Mouse (Mus musculus): Measurements from ENCODE around the gene Cmip. TPM values are rescaled to one million over a fixed set of nuclear protein-coding genes. Genes with fewer than 3 reads are reported as not detected.

Cmip gene
- polyA plus RNA-seq, 1 experiment = 16.2 TPM

GRCm38 (mm10) chr8:117397751-117398150 lies 140.9 kb downstream of the Cmip start:
- no peak for TF ChIP-seq POLR2A (IDR thresholded peaks at IDR 0.05; ENCODE audit: borderline replicate concordance, control insufficient read depth, low read depth, low read length)
- TF ChIP-seq CTCF (IDR thresholded peaks at IDR 0.05; ENCODE audit: control insufficient read depth, insufficient read depth, low read length) = no peak
- 97% methylated on average over 15 of the region's 15 CpGs for WGBS
- Histone ChIP-seq H3K27ac (ENCODE audit: control insufficient read depth, insufficient read depth, low read depth, low read length, poor library complexity) (no peak overlapping the region), H3K4me1 (ENCODE audit: control insufficient read depth, insufficient read depth, low read length) (no peaks in the 10 kb centered on the region), H3K4me3 (replicated peaks; ENCODE audit: control insufficient read depth, low read depth, low read length) (no peak overlapping the region)

- no peak for TF ChIP-seq POLR2A (IDR thresholded peaks at IDR 0.05; ENCODE audit: borderline replicate concordance, control insufficient read depth, low read depth, low read length)
- 91% methylated on average over 8 of the region's 8 CpGs for WGBS
- no peak overlapping the region for H3K4me3 ChIP-seq (replicated peaks; ENCODE audit: control insufficient read depth, low read depth, low read length)
Measured at GRCm38 (mm10) chr8:117399229-117399628, 142.4 kb downstream of the Cmip start.

DNA sequence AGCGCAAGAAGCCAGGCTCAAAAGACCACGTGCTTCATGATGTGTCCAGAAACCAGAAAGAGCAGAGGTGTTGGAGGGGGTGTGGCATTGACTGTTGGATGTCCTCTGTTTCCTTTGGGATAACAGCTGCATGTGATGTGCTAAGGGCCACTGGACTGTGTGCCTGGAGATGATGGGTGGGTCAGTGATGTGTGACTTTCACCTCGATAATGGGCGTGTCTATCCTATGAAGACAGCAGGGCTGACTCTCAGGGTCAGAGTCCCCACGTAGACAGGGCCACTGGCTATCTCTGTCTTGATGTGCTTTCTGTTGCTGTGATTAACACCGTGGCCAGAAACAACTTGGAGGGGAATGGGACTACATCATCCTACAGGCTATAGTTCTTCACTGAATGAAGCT lies 144.0 kb downstream of the Cmip start:
- Histone ChIP-seq H3K4me1 (ENCODE audit: control insufficient read depth, insufficient read depth, low read length) (no peaks in the 10 kb centered on the region), H3K27ac (ENCODE audit: control insufficient read depth, insufficient read depth, low read depth, low read length, poor library complexity) (no peak overlapping the region), H3K4me3 (replicated peaks; ENCODE audit: control insufficient read depth, low read depth, low read length) (no peak overlapping the region)
- 80% methylated on average over 6 of the region's 6 CpGs for WGBS
- TF ChIP-seq CTCF (IDR thresholded peaks at IDR 0.05; ENCODE audit: control insufficient read depth, insufficient read depth, low read length) (no peak), POLR2A (IDR thresholded peaks at IDR 0.05; ENCODE audit: borderline replicate concordance, control insufficient read depth, low read depth, low read length) (no peak)

More at GRCm38 (mm10) chr8:117399229-117399628, 142.4 kb downstream of the Cmip start:
- Histone ChIP-seq H3K4me1 (ENCODE audit: control insufficient read depth, insufficient read depth, low read length) (no peaks in the 10 kb centered on the region), H3K27ac (ENCODE audit: control insufficient read depth, insufficient read depth, low read depth, low read length, poor library complexity) (no peak overlapping the region)

GRCm38 (mm10) chr8:117401880-117402279 lies 145.0 kb downstream of the Cmip start:
- TF ChIP-seq CTCF (IDR thresholded peaks at IDR 0.05; ENCODE audit: control insufficient read depth, insufficient read depth, low read length) (no peak), POLR2A (IDR thresholded peaks at IDR 0.05; ENCODE audit: borderline replicate concordance, control insufficient read depth, low read depth, low read length) (no peak)
- Histone ChIP-seq H3K4me1 (ENCODE audit: control insufficient read depth, insufficient read depth, low read length) (no peaks in the 10 kb centered on the region), H3K4me3 (replicated peaks; ENCODE audit: control insufficient read depth, low read depth, low read length) (no peak overlapping the region), H3K27ac (ENCODE audit: control insufficient read depth, insufficient read depth, low read depth, low read length, poor library complexity) (no peak overlapping the region)
- WGBS = 93% methylated on average over 14 of the region's 14 CpGs

DNA sequence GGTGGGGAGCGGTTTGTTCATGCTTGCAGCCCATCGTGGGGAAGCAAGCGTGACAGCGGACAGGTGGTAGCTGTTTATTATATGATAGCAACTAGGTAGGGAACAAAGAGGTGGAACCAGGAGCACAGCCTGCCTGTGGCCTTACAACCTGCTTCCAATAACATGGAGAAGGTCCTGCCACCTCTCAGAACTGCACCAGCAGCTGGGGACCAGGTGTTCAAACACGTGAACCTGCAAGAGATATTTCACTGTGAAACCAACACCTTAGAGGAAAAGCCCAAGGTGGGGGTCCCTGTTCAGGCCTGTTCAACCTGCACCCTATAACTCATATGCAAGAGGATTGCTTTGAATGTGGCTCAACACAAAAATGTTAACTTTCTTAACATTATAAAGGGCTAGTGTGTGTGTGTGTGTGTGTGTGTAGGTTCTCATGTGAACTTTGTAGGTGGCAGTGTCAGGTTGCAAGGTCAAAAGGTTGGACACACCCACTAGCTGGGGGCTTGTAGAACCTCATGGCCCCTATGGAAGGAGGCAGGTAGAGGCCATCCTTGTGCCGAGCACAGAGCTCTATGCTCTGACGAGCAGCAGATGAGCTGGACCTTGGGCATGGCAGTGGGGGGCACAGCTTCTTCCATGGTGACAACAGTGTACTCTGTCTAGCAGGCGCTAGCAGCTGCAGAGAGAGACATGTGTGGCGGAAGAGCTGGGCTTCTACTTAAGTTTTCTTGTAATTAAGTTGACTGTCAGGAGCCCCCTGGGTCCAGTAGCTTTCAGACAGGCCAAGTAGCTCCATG lies 146.2 kb downstream of the Cmip start:
- H3K4me1 ChIP-seq (ENCODE audit: control insufficient read depth, insufficient read depth, low read length) = no peaks in the 10 kb centered on the region

DNA sequence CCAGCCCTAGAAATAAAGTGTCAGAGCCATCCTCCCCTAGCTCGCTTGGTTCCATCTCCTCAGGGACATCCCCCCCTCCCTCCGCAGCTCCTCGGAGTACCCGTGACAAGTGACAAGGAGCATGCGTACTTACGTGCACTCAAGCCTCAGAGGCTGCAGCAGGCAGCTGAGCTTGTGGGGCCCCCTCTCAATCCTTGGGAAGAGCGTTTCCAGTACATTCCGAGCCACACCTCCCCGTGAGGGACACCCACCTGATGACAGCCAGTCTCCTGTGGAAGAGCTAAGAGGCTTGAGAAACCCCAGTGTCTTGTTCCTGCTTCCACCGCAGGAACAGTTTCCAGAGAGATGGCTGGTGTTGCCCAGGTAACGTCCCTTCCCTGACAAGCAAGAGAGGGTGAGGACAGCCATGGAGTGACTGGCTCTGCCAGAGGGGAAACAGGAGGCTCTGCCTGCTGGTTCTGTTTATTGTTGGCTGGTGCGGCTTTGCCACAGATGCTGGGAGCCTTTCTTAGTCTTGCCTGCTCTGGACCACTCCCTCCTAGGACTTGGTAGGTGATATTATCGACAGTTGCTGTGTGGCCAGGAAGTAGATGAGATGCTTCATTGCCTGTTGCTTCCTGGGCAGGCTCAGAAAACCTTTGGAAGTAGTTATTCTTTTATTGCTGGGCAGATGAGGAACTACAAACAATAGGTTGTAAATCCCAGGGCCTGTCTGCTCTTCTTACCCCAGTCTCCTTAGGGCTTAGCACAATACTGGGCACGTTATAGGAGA lies 147.0 kb downstream of the Cmip start:
- Histone ChIP-seq H3K27ac (ENCODE audit: control insufficient read depth, insufficient read depth, low read depth, low read length, poor library complexity) (no peak overlapping the region), H3K4me3 (replicated peaks; ENCODE audit: control insufficient read depth, low read depth, low read length) (no peak overlapping the region), H3K4me1 (ENCODE audit: control insufficient read depth, insufficient read depth, low read length) (no peaks in the 10 kb centered on the region)
- WGBS = 68% methylated on average over 14 of the region's 14 CpGs
- TF ChIP-seq CTCF (IDR thresholded peaks at IDR 0.05; ENCODE audit: control insufficient read depth, insufficient read depth, low read length) (no peak), POLR2A (IDR thresholded peaks at IDR 0.05; ENCODE audit: borderline replicate concordance, control insufficient read depth, low read depth, low read length) (no peak)

More for the DNA sequence above, 146.2 kb downstream of the Cmip start:
- WGBS = 90% methylated on average over 9 of the region's 9 CpGs
- no peak overlapping the region for H3K27ac ChIP-seq (ENCODE audit: control insufficient read depth, insufficient read depth, low read depth, low read length, poor library complexity)
- no peak overlapping the region for H3K4me3 ChIP-seq (replicated peaks; ENCODE audit: control insufficient read depth, low read depth, low read length)
- TF ChIP-seq POLR2A (IDR thresholded peaks at IDR 0.05; ENCODE audit: borderline replicate concordance, control insufficient read depth, low read depth, low read length) (no peak), CTCF (IDR thresholded peaks at IDR 0.05; ENCODE audit: control insufficient read depth, insufficient read depth, low read length) (no peak)

- Histone ChIP-seq H3K27ac (ENCODE audit: control insufficient read depth, insufficient read depth, low read depth, low read length, poor library complexity) (no peak overlapping the region), H3K4me1 (ENCODE audit: control insufficient read depth, insufficient read depth, low read length) (no peaks in the 10 kb centered on the region), H3K4me3 (replicated peaks; ENCODE audit: control insufficient read depth, low read depth, low read length) (no peak overlapping the region)
- no peak for TF ChIP-seq POLR2A (IDR thresholded peaks at IDR 0.05; ENCODE audit: borderline replicate concordance, control insufficient read depth, low read depth, low read length)
- TF ChIP-seq CTCF (IDR thresholded peaks at IDR 0.05; ENCODE audit: control insufficient read depth, insufficient read depth, low read length) = no peak
- 96% methylated on average over 3 of the region's 3 CpGs for WGBS
Measured at GRCm38 (mm10) chr8:117406081-117406480, 149.2 kb downstream of the Cmip start.

- 88% methylated on average over 7 of the region's 7 CpGs for WGBS
- no peaks in the 10 kb centered on the region for H3K4me1 ChIP-seq (ENCODE audit: control insufficient read depth, insufficient read depth, low read length)
- no peak overlapping the region for H3K27ac ChIP-seq (ENCODE audit: control insufficient read depth, insufficient read depth, low read depth, low read length, poor library complexity)
- no peak overlapping the region for H3K4me3 ChIP-seq (replicated peaks; ENCODE audit: control insufficient read depth, low read depth, low read length)
- TF ChIP-seq POLR2A (IDR thresholded peaks at IDR 0.05; ENCODE audit: borderline replicate concordance, control insufficient read depth, low read depth, low read length) (no peak), CTCF (IDR thresholded peaks at IDR 0.05; ENCODE audit: control insufficient read depth, insufficient read depth, low read length) (no peak)
Measured at GRCm38 (mm10) chr8:117408634-117409033, 151.8 kb downstream of the Cmip start.

Measured in bone marrow, adult 2 months (tissue).